Mouse (Mus musculus): ENCODE data around the gene Lenep.

Gene Lenep

DNA sequence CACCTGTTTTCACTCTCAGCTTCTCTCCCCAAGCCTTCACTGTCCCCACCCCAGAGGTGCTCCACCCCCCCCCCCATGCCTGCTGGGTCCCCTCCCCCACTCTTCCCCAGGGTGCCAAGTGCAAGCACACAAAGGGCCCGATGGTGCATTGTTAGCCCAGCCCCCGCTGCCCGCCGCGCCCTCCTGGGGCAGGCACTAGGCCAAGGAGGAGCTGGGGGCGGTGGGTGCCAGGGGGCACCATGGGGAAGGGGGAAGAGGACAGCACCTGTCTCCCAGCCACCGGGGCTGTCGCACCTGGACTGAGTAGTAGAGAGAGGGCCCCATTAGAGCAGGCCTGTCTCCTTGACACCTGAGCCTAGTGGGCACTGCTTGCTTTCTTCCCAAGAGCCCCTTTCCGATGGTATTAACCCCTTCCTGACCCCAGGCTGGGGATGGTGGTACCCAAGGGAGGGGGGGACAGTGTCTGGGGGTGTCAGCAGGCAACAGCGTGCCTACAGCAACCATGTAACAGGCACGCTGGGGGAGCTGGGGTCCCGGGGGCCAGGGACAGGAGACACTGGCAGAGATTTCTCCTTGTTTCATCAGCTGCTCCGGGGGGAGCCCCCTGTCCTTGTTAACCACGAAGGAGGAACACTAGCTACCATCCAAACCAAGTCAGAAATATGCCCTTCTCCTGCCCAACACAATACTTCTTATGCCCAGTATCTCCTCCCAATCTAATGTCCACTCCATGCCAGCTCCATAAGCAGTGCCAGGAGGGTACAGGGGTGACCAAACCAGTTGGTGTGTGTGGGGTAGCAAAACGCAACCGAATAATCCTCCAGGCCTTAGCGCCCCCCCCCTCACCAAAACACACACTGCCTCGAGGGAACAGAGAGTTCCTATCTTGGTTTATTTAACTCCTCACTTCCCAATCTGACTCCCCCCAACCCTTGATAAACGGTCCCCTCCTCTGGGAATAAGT, 11.6 kb downstream of the Lenep start:
- DNase-seq, result peak; percentile 53 to 62

DNA sequence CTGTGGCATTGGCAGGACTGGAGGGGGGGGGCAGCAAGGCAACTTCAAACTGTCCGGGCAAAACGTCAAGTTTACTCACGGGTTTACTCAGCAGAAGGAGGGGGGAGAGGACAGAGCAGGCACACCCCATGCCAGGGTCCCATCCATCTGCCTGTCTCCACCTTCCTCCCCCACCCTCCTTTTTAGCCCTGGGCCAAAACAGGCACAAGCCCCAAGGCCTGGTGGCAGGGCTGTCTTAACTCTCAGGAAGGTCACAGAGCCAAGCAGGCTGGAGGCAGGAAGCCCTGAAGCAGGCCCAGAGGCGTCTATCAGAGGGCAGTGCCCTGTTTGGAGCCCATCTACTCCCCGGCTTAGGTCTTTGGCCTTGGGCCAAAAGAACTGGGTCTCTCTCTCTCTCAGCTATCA, 12.5 kb downstream of the Lenep start:
- DNase-seq, result peak; percentile 31 to 50

DNA sequence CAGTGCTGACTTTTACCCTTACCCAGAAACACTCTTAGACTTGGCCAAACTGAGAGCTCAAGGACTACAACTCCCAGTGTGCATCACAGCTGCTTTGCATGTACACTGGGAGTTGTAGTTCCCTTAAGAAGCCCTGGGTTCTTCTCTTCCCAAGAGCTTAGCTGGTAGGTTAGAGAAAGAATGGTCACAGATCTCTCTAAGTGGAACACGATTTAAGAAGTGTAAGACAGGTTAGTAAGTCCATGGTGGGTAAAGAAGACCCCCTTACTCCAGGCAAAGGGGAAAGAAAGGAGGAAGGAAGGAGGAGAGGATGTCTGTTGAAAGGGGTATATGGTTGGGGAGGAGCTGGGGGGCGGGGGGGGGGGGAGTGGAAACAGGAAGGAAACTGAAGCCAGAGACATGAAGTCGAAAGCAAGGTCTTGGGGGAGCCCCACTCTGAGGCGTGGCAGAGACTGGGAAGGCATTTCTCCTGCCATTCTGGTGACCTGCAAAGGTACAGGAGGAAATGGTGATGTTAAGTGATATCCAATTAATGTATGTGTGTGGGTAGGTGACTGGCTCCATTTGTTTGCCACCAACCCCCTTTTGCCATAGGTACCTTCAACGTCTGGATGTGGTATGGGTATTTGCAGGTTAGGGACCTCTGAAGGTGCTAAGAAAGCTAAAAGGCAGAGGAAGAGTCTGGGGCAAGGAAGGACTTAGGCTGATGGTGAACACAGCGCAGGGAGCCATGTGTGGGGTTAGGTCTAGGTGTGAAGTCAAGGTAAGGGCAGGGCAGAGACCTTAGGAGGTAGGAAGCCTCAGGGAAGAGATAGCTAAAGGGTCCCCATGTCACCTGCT, 13.5 kb downstream of the Lenep start:
- peak; percentile 29 to 46 for DNase-seq

DNA sequence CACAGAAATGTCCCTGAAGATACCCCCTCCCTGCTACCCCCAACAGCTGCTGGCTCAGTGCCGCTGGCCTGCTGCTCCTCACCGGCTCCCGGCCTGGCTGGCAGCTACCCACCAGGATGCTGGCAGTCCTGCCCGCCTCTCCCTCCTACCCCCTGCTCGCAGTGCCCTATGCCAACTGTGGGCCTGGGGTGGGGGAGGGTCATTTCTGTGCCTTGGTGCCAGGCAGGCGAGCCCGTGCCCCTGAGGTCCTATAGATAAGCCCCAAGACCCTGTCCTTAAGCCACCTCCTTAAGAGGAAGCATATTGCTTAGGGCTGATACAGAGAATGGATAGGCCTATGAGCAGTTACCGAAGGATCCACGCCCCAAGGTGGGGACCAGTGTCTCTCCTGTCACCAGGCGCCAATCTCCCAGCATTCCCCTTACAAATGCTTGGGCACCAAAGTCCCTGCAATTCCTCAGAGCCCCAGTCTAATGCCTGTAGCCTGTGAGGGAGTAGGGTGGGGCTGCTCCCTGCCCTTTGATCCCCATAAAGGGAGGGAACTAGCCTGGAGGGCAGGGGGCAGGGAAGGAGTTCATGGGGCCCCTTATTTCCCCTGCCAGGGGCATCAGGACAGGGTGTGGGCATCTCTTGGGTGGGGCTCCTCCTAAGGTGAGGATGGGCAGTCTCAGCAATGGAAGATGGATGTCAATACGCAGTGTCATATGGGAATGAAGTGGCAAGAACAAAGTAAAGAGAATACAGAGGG, 14.3 kb downstream of the Lenep start:
- DNase-seq, result peak; percentile 34 to 59

GRCm38 (mm10) chr3:89387632-89388031, 15.0 kb downstream of the Lenep start:
- peak; percentile 54 to 56 for DNase-seq

GRCm38 (mm10) chr3:89386438-89387420, 15.9 kb downstream of the Lenep start:
- DNase-seq, result peak; percentile 24 to 45

DNA sequence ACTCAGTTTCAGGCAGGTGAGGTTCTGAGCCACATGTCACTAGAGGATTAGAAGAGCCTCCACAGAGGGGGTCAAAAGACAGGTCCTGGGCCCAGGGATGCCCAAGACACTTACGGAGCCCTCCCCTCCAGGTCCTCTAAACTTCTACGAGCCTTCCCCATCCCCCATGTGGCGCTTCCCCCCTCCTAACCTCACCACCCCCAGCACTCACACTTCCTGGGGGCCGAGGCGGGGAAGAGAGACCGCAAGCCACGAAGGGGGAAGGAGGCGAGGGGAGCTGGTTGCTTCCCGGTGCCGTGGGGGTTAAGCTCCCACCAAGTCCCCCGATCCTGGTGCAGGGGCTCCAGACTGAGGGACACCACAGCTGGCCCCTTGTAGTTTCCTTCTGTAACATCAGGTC, 17.1 kb downstream of the Lenep start:
- peak in 1 of 2 experiments; percentile 36 for DNase-seq

DNA sequence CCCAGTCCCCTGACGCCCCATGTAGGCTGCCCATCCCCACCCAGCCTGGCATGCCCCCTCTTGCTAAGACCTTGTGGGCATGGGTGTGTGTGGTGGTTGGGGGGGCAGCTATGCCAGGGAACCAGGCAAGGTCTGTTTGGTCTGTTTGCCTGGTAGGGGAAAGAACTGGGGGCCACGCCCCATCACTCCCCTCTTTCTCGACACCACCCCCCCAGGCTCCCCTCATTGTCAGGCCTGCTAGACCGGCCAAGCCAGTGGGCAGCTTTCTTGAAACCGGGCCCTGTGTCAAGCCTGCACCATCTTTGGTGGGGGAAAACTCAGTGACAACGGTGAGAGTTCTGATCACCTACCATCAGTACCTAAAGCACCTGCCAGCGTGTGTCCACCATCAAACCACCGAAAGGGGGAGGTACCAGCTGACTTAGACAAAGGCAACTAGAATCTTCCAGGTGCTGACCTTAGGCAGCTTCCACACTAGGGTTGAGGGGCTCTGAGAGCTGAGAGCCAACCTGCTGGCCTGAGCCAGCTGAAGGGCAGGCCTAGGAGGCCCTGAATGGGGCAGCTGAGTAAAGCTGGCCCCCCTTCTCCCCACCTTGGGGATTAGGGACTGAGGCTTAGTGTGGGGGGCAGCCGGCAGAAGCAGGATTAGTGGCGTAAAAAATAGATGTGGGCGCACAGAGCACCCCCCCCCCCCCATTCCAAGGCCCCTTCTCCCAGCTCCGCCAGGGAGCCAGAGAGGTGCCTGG, 18.1 kb downstream of the Lenep start:
- no peak for DNase-seq

DNA sequence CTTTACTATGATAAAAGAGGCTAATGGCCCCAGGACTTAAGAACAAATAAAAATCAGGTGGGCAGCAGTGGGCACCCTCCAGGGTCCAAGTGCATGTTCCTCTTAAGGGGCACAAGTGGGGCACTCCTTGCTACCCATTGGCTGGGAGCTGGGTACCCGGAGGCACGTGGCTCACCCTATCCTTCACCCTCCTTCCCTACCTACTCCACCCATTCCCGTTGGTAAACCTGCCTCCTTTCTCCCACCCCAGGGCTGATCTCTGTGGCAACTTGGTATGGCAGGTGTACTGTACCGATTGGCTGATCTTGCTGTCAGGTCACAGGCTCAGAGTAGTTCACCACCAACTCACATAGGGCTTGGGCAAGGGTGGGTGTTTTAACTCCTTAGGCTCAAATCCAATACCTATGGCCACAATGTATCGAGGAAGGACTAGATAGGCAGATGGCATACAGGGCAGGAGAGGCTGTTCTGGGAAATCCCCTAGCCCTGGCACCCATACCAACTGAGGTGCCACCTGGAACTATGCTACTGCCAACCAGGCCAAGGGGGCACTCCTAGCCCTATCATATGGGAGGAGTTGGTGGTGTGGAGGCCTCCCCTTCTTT, 18.8 kb downstream of the Lenep start:
- DNase-seq, result no peak

DNA sequence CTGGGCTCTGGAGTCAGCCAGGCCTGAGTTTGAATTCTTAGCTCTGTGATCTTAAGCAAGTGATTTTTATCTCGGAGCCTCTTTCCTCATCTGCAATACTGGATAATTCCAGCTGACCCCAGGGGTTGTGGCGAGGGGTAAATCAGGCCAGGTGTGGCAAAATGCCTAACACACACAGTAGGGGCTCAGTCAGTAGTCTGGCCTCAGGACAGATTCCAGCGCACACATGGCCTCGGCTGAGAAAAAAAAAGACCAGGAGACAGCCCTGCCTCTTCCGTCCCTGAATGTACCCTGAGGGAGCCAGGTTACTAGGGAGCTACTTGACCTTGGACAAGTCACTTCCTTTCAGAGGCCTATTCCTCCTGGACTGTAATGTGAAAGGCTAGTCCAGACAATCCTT, 19.6 kb downstream of the Lenep start:
- no peak for DNase-seq

DNA sequence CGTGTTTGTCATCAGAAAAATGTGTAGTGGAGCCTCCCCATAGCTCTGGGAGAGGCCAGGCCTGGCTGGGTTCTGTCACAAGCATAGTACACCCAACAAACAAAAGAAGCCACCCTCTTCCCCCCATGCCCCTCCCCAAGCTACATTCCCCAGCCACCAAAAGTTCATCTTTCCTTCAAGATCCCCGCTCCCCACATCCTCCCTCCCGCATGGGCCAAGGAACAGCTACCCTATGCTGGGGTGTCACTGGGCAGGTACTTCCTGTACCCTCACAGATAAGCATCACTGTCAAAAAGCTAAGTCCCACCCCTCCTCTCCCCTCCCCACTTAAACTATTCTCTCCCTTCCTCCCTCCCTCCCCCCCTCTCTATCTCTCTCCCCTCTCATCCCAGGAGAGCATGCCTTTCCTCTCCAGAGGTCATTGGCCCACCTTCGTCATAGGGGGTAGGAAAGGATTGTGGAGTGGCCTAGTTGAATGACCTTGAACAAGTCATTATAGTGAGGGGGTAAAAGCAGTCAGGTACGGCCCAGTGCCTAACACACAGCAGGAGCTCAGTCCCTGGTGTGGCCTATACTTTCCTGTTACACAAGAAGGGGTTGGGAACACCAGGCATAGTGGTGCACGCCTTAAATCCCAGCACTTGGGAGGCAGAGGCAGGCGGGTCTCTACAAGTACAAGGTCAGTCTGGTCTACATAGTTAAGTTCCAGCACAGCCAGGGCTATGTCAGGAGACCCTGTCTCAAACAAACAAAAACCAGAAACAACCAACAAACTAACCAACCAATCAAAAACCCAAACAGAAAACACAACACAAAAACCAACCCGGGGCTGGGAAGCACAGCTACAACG, 20.3 kb downstream of the Lenep start:
- DNase-seq, result no peak

GRCm38 (mm10) chr3:89381233-89381632, 21.4 kb downstream of the Lenep start:
- DNase-seq, result no peak

GRCm38 (mm10) chr3:89380711-89381110, 21.9 kb downstream of the Lenep start:
- no peak for DNase-seq

DNA sequence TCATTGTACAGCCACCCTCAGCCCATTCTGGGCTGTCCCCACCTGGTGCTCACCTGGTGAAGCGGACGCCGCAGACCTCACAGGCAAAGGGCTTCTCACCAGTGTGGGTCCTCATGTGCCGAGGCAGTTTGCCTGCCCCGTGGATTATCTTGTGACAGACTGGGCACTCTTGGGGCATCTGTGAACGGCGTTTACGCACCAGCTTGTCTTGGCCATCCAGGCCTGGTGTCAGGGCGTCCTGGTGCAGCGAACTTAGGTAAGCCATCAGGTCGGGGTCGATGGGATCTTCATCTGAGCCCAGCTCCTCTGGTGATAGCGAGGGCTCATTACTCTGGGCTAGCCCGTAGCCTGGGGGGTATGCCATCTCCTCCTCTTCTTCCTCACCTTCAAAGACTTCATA, 22.3 kb downstream of the Lenep start:
- no peak for DNase-seq

- DNase-seq, result no peak
Observed at GRCm38 (mm10) chr3:89379388-89380131, 23.0 kb downstream of the Lenep start.

DNA sequence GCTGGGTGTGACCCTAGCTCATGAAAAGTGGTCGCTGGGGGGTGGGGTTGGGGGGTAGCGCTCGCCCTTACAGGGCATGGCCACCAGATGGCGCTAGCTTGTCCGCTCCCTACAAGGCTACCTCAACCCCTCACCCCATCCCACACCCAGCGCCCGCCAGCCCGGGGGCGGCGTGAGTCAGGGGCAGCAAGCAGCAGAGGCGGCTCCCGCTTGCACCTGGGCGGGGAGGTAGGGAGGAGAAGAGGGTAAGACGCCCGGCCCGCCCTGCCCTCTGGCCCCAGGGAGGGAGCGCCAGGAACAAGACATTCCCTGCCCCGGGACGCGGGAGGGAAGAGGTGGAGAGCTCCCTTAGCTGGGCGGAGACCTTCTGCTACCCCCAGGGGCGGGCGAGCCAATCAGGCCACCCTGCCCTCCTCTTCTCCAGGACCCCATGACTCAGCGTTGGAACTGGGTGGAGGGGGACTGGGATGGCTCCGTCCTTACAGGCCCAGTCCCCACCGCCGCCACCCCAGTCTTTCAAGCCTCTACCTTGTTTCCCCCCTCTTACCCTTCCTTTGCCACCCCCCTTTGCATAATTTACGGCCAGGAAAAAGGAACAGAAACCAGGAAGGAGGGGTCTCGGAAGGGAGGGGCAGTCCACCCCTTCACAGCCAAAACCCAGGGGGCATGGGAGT, 24.1 kb downstream of the Lenep start:
- DNase-seq, result peak; percentile 85 to 88

DNA sequence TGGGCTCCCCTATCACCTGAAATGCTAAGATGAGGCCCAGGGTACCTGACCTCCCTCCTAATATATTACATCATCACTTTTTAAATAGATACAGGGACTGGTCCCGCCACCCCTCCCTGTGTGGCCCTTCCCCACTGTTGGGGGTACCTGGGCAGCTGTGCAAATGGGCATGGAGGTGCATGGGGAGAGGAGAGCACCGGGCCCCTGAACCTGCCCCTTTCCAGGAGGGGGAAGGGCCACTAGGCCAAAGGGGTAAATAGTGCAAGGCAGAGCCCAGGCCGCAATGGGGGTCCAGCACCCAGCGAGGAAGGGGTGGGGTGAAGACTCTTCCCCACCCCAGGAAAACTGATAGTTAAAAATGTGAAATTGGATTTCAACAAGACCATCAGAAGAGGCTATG, 24.8 kb downstream of the Lenep start:
- DNase-seq, result no peak

GRCm38 (mm10) chr3:89373581-89374231, 28.9 kb downstream of the Lenep start:
- no peak for DNase-seq
